Mouse (Mus musculus): Measurements from ENCODE around the gene Phlpp1. TPM values are rescaled to one million over a fixed set of nuclear protein-coding genes. Genes with fewer than 3 reads are reported as not detected.

Gene Phlpp1
- polyA plus RNA-seq, 1 experiment from 2014 or later: 7.7 TPM

DNA sequence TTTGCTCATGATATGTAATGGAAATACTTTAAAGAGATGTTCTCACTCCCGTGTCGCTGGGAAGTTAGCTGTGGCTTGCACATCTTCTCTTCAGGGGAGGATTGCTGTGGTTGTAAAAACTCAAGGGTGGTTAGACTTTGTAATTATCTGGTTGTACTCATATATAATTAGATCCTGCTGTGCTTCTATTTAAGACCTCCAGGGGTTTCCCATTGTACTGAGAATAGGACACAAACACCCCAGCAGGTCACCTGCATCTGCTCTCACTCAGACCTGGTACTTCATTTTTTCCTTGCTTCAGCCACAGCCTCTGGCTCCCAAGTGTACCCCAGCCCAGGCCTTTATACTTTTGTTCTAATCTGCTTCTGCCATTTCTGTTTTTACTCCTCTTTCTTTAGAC, 50.4 kb downstream of the Phlpp1 start:
- Histone ChIP-seq H3K36me3 (ENCODE audit: control insufficient read depth, insufficient read depth) (no peaks in the 10 kb centered on the region), H3K4me1 (replicated peaks; ENCODE audit: control insufficient read depth, insufficient read depth, low read length) (no peaks in the 10 kb centered on the region), H3K27me3 (replicated peaks; ENCODE audit: control insufficient read depth, insufficient read depth, low read length) (no peaks in the 10 kb centered on the region), H3K4me2 (ENCODE audit: low read length) (no peak overlapping the region), H3K4me3 (replicated peaks; ENCODE audit: low read length) (no peak overlapping the region), H3K9ac (replicated peaks; ENCODE audit: low read depth, low read length) (no peak overlapping the region), H3K27ac (ENCODE audit: low read length) (no peak overlapping the region), H3K9me3 (ENCODE audit: control insufficient read depth, low read length) (no peaks in the 10 kb centered on the region; the same call in 1 of the 2 replicates)
- WGBS: 4% methylated on average over 2 of the region's 2 CpGs
- ATAC-seq: no peak

DNA sequence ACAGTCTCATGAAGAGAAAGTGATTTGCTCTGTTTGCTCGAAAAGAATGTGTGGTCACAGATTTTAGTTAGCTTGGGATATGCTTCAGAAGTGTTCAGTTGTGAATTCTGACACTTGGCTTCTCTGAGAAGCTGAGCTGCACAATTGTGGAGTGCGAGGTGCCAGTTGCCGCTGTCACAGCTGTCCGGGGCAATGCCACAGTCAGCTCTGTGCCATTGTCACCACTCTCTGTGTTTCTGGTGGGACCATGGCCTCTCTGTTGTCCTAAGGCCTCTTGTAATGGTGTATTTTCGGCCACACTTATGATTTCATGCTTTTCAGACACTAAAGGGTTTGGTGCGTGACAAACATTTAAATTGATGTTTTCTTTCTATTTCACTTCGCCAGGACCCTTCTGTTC, 55.1 kb downstream of the Phlpp1 start:
- Histone ChIP-seq H3K27me3 (replicated peaks; ENCODE audit: control insufficient read depth, insufficient read depth, low read length) (no peaks in the 10 kb centered on the region), H3K4me3 (replicated peaks; ENCODE audit: low read length) (no peak overlapping the region), H3K9me3 (ENCODE audit: control insufficient read depth, low read length) (no peaks in the 10 kb centered on the region; the same call in 1 of the 2 replicates), H3K36me3 (ENCODE audit: control insufficient read depth, insufficient read depth) (no peaks in the 10 kb centered on the region), H3K9ac (replicated peaks; ENCODE audit: low read depth, low read length) (no peak overlapping the region), H3K4me2 (ENCODE audit: low read length) (no peak overlapping the region), H3K27ac (ENCODE audit: low read length) (no peak overlapping the region), H3K4me1 (replicated peaks; ENCODE audit: control insufficient read depth, insufficient read depth, low read length) (no peaks in the 10 kb centered on the region)
- ATAC-seq: no peak
- WGBS: 81% methylated on average over 7 of the region's 7 CpGs

DNA sequence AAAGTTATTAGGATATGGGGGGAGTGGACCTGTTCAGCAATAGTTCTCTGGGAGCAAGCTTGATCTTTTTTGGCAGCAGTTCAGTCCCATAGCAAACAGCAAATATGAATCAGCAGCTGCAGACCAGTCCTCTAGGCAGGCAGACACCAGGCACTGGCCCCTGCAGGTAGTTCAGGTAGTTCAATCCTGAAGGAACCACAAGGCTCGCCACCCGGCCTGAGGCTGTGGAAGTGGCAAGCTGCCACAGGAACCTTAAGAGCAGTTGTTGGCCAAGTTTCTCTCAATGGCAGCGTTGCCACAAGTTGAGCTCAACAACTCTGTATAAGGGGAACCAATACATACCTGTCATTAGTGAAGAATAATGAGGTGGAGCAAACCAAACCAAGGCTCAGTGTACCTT, 58.8 kb downstream of the Phlpp1 start:
- Histone ChIP-seq H3K9me3 (ENCODE audit: control insufficient read depth, low read length) (no peaks in the 10 kb centered on the region), H3K9ac (replicated peaks; ENCODE audit: low read depth, low read length) (no peak overlapping the region), H3K4me2 (ENCODE audit: low read length) (no peak overlapping the region), H3K36me3 (ENCODE audit: control insufficient read depth, insufficient read depth) (no peaks in the 10 kb centered on the region), H3K27me3 (replicated peaks; ENCODE audit: control insufficient read depth, insufficient read depth, low read length) (no peaks in the 10 kb centered on the region), H3K4me3 (replicated peaks; ENCODE audit: low read length) (no peak overlapping the region), H3K4me1 (replicated peaks; ENCODE audit: control insufficient read depth, insufficient read depth, low read length) (peaks cover 5% of the 10 kb centered on the region; the same call in 1 of the 2 replicates), H3K27ac (ENCODE audit: low read length) (no peak overlapping the region)
- no peak for ATAC-seq
- WGBS: 68% methylated on average over 3 of the region's 3 CpGs

DNA sequence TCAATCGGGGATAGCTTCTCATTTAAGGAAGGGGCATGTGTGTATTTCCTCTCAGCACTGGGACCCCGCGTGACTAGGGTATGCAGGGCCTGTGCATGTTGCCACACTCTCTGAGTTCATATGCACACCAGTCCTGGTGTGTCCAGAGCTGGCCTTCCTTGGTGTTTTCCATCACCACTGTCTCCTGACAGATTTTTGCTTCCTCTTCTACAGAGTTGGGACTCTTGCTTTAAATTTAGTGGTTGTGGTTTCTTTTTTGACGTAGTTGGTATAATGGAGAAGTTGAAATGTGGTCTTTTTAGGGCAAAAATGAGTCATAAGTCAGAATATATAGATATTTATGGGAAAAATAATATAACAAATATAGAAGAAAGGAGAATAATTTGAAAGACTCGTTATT, 59.8 kb downstream of the Phlpp1 start:
- Histone ChIP-seq H3K27ac (ENCODE audit: low read length) (no peak overlapping the region), H3K4me1 (replicated peaks; ENCODE audit: control insufficient read depth, insufficient read depth, low read length) (peaks cover 5% of the 10 kb centered on the region; the same call in 1 of the 2 replicates), H3K4me2 (ENCODE audit: low read length) (no peak overlapping the region), H3K36me3 (ENCODE audit: control insufficient read depth, insufficient read depth) (no peaks in the 10 kb centered on the region), H3K4me3 (replicated peaks; ENCODE audit: low read length) (no peak overlapping the region), H3K9ac (replicated peaks; ENCODE audit: low read depth, low read length) (no peak overlapping the region), H3K27me3 (replicated peaks; ENCODE audit: control insufficient read depth, insufficient read depth, low read length) (no peaks in the 10 kb centered on the region), H3K9me3 (ENCODE audit: control insufficient read depth, low read length) (no peaks in the 10 kb centered on the region)
- no peak for ATAC-seq
- 80% methylated on average over 5 of the region's 5 CpGs for WGBS

DNA sequence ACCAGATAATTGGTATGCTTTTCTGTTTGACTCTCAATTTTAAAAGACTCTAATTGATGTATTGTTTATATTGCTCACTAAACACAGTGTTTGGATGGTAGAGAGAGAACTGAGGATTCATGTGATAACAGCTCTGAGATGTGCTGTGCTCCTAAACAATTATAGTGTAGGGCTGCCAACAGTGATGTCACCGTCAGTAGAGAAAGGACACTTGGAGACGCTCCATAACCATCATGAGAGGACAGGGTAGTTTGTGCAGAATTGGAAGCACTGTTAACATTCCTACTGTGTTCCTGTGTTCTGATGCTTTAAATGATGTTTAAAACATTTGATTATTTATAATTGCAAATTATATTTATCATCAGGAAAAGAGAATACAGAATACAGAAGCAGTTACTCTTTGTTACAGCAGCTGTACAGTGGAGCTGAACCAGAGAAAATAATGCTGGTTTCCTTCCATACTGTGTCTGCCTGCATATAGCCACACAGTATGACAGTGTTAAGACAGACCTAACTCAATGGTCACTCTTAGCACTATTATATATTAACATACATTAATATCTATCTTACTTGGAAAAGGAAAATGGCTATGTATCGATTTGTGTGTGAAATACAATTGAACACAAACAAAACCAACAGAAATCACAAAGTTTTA, 60.4 kb downstream of the Phlpp1 start:
- no peak overlapping the region for H3K27ac ChIP-seq (ENCODE audit: low read length)
- H3K27me3 ChIP-seq (replicated peaks; ENCODE audit: control insufficient read depth, insufficient read depth, low read length): no peaks in the 10 kb centered on the region
- H3K4me1 ChIP-seq (replicated peaks; ENCODE audit: control insufficient read depth, insufficient read depth, low read length): peaks cover 5% of the 10 kb centered on the region; the same call in 1 of the 2 replicates
- H3K9ac ChIP-seq (replicated peaks; ENCODE audit: low read depth, low read length): no peak overlapping the region
- no peaks in the 10 kb centered on the region for H3K9me3 ChIP-seq (ENCODE audit: control insufficient read depth, low read length)
- 40% methylated on average over 3 of the region's 3 CpGs for WGBS
- H3K4me2 ChIP-seq (ENCODE audit: low read length): no peak overlapping the region
- H3K4me3 ChIP-seq (replicated peaks; ENCODE audit: low read length): no peak overlapping the region
- ATAC-seq: peak; percentile 87
- no peaks in the 10 kb centered on the region for H3K36me3 ChIP-seq (ENCODE audit: control insufficient read depth, insufficient read depth)

DNA sequence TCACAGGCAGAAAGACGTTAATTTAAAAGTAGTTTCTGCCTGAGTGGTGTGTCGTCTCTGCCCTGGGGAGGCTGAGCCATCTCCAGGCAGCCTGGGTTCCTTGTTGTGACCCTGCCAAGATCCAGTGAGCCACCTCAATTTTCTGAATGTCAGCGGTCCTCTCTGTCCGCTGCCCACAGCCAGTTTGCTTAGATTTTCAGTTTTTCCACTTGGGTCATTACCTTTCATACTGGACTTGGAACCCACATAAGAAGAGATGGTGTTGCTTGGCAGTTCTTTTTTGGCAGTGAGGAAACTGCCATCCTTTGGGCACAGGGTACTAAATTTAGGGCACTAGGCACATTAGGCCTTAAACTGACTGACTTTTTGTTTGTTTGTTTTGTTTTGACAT, 60.9 kb downstream of the Phlpp1 start:
- Histone ChIP-seq H3K4me2 (ENCODE audit: low read length) (no peak overlapping the region), H3K36me3 (ENCODE audit: control insufficient read depth, insufficient read depth) (no peaks in the 10 kb centered on the region), H3K4me3 (replicated peaks; ENCODE audit: low read length) (no peak overlapping the region), H3K27me3 (replicated peaks; ENCODE audit: control insufficient read depth, insufficient read depth, low read length) (no peaks in the 10 kb centered on the region), H3K4me1 (replicated peaks; ENCODE audit: control insufficient read depth, insufficient read depth, low read length) (peaks cover 5% of the 10 kb centered on the region; the same call in 1 of the 2 replicates), H3K27ac (ENCODE audit: low read length) (no peak overlapping the region), H3K9ac (replicated peaks; ENCODE audit: low read depth, low read length) (no peak overlapping the region), H3K9me3 (ENCODE audit: control insufficient read depth, low read length) (no peaks in the 10 kb centered on the region)
- 0 out of 2 replicates have a peak, but pooled peaks have one; percentile 46 for ATAC-seq
- WGBS: 52% methylated on average over 4 of the region's 4 CpGs

DNA sequence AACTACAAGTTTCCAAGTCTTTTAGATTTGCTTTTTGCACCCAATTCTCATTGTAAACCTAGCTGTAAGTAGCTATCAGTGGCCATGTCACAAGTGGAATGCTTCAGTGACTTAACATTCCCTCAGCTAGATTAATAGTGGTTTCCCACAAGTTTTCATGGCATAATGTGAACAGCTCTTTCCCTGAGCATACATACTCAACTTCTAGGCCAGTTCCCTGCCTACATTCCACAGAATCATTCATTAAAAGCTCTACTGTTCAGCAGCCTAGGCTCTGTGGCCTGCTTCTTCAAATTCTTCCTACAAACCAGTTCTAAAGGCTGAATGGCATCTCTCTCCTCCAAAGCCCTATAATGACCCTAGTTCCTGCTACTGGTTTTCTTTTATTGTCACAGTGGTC, 65.4 kb downstream of the Phlpp1 start:
- Histone ChIP-seq H3K27ac (ENCODE audit: low read length) (no peak overlapping the region), H3K27me3 (replicated peaks; ENCODE audit: control insufficient read depth, insufficient read depth, low read length) (no peaks in the 10 kb centered on the region), H3K4me1 (replicated peaks; ENCODE audit: control insufficient read depth, insufficient read depth, low read length) (peaks cover 16% of the 10 kb centered on the region), H3K9ac (replicated peaks; ENCODE audit: low read depth, low read length) (no peak overlapping the region), H3K36me3 (ENCODE audit: control insufficient read depth, insufficient read depth) (no peaks in the 10 kb centered on the region), H3K4me2 (ENCODE audit: low read length) (no peak overlapping the region), H3K9me3 (ENCODE audit: control insufficient read depth, low read length) (no peaks in the 10 kb centered on the region), H3K4me3 (replicated peaks; ENCODE audit: low read length) (no peak overlapping the region)
- ATAC-seq: no peak

DNA sequence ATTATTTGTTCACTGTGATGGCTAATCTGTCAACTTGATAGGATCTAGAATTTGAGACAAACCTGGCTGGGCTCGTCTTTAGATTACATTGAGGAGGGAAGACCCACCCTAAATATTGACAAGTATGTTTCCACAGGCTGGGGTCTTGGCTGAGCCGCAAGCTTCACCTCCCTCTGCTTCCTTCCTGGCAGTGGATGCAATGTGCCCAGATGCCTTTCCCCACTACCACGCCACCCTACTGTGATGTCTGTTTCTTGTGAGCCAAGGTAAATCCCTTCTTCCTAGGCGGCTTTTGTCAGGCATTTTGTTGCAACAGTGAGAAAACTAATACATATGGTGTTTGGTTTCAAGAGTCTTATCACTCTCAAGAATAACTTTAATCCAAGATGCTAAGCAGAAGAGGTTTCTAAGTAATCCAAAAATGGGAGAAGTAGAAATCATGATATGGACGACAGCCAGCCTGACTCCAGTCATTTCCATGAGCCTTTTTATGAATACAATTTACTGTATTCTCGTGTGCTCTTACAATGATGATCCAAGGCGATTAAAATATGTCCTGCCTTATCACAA, 68.6 kb downstream of the Phlpp1 start:
- no peak overlapping the region for H3K4me2 ChIP-seq (ENCODE audit: low read length)
- peaks cover 21% of the 10 kb centered on the region for H3K4me1 ChIP-seq (replicated peaks; ENCODE audit: control insufficient read depth, insufficient read depth, low read length)
- H3K9me3 ChIP-seq (ENCODE audit: control insufficient read depth, low read length): no peaks in the 10 kb centered on the region
- no peak overlapping the region for H3K4me3 ChIP-seq (replicated peaks; ENCODE audit: low read length)
- no peak overlapping the region for H3K27ac ChIP-seq (ENCODE audit: low read length)
- H3K36me3 ChIP-seq (ENCODE audit: control insufficient read depth, insufficient read depth): no peaks in the 10 kb centered on the region
- peak; percentile 45; the same call in 1 of the 2 replicates for ATAC-seq
- no peak overlapping the region for H3K9ac ChIP-seq (replicated peaks; ENCODE audit: low read depth, low read length)
- WGBS: 54% methylated on average over 7 of the region's 7 CpGs
- H3K27me3 ChIP-seq (replicated peaks; ENCODE audit: control insufficient read depth, insufficient read depth, low read length): no peaks in the 10 kb centered on the region

DNA sequence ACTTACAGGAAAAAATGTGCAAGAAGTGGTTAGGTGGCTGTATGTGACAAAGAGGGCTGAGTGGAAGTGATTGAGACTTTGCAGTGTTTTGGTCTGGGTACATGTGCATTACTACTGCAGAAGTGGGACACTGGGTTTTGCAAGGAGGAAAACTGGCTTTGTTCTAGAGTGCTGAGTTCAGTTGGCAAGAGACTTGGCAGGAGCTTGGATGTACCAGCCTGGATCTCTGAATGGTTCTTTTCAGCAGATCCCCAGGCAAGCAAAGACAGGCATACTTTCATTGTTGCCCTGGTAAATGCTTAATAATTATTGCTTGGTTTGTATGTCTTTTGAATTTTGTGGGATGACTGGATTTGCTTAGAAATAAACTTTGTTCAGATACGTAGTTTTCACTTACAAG, 69.5 kb downstream of the Phlpp1 start:
- Histone ChIP-seq H3K9ac (replicated peaks; ENCODE audit: low read depth, low read length) (no peak overlapping the region), H3K4me2 (ENCODE audit: low read length) (no peak overlapping the region), H3K4me3 (replicated peaks; ENCODE audit: low read length) (no peak overlapping the region), H3K9me3 (ENCODE audit: control insufficient read depth, low read length) (no peaks in the 10 kb centered on the region), H3K4me1 (replicated peaks; ENCODE audit: control insufficient read depth, insufficient read depth, low read length) (peaks cover 21% of the 10 kb centered on the region), H3K27me3 (replicated peaks; ENCODE audit: control insufficient read depth, insufficient read depth, low read length) (no peaks in the 10 kb centered on the region), H3K36me3 (ENCODE audit: control insufficient read depth, insufficient read depth) (no peaks in the 10 kb centered on the region), H3K27ac (ENCODE audit: low read length) (peak overlapping the region; percentile 61; the same call in 1 of the 2 replicates)
- 19% methylated on average over 1 of the region's 1 CpGs for WGBS
- peak; percentile 68 for ATAC-seq

Measured in forebrain, embryonic 16.5 days (tissue).